ENCODE assay signal across 9 mouse cellular contexts in genomic region chr19:4213524-4213974, GRCm38 (mm10). TPM values are rescaled to one million over a fixed set of nuclear protein-coding genes. Genes with fewer than 3 reads are reported as not detected.
DNase-seq lines count a peak whose midpoint lies in the region; ATAC-seq and TF ChIP-seq lines count a peak whose summit lies in the region.
"Had no signal": no experiment of that assay in that cellular context is flagged by ENCODE, and none has a peak within 500 bp of the region (broad histone marks: within the 10 kb centered on the region; RNA-seq: fewer than 3 reads in every experiment).

No protein-coding gene starts in this region.

- DNase-seq in lung, adult 2 months, result no peak
- no peak for DNase-seq in lung, postnatal 14 days
- peak; percentile 72 to 78 for DNase-seq in adrenal gland, postnatal 36 days
- DNase-seq in right cerebral cortex, adult 2 months (ENCODE audit: low spot score in 2 of 2), result no peak
- DNase-seq in left cerebral cortex, postnatal 14 days (ENCODE audit: low spot score in 2 of 2), result no peak
- DNase-seq in gastrocnemius, postnatal 4 days (ENCODE audit: low spot score in 2 of 2), result no peak

- peak overlapping the region; percentile 96 for H3K27ac ChIP-seq in intestine, embryonic 16.5 days (ENCODE audit: low read length)
- peak overlapping the region; percentile 96 for H3K27ac ChIP-seq in lung, embryonic 16.5 days (ENCODE audit: low read length)

- no peak for TF ChIP-seq CTCF in lung, adult 2 months (IDR thresholded peaks at IDR 0.05; ENCODE audit: insufficient read depth, low read length)

- H3K9me3 ChIP-seq in intestine, embryonic 16.5 days (ENCODE audit: control insufficient read depth, low read length), result no peaks in the 10 kb centered on the region
- no peaks in the 10 kb centered on the region for H3K9me3 ChIP-seq in lung, embryonic 16.5 days (ENCODE audit: control insufficient read depth, low read length)

- ATAC-seq in intestine, embryonic 16.5 days, result peak; percentile 35
- peak; percentile 11; the same call in 1 of the 2 replicates for ATAC-seq in lung, embryonic 16.5 days (ENCODE audit: low read depth)

- peak overlapping the region; percentile 98 for H3K9ac ChIP-seq in intestine, embryonic 16.5 days (ENCODE audit: low read depth, low read length)
- H3K9ac ChIP-seq in lung, embryonic 16.5 days (ENCODE audit: low read length), result peak overlapping the region; percentile 92

- 11% methylated on average over 9 of the region's 9 CpGs for WGBS in lung, adult 2 months
- WGBS in intestine, embryonic 16.5 days, result 9% methylated on average over 9 of the region's 9 CpGs
- 10% methylated on average over 9 of the region's 9 CpGs for WGBS in lung, embryonic 16.5 days

- intact Hi-C loops in left cerebral cortex, postnatal 14 days (cut with DNase I), result no loop called here

- H3K4me1 ChIP-seq in lung, adult 2 months (ENCODE audit: control insufficient read depth, insufficient read depth, low read length), result peaks cover 19% of the 10 kb centered on the region
- peaks cover 48% of the 10 kb centered on the region for H3K4me1 ChIP-seq in intestine, embryonic 16.5 days (ENCODE audit: control insufficient read depth, insufficient read depth, low read length)
- H3K4me1 ChIP-seq in lung, embryonic 16.5 days (replicated peaks; ENCODE audit: control insufficient read depth, insufficient read depth, low read length), result peaks cover 40% of the 10 kb centered on the region

- H3K4me2 ChIP-seq in intestine, embryonic 16.5 days (ENCODE audit: low read depth, low read length), result peak overlapping the region; percentile 96
- peak overlapping the region; percentile 94 for H3K4me2 ChIP-seq in lung, embryonic 16.5 days (ENCODE audit: low read depth, low read length)

- no peak; the same call in 1 of the 2 replicates for TF ChIP-seq POLR2A in lung, adult 2 months (IDR thresholded peaks at IDR 0.05; ENCODE audit: borderline replicate concordance, extremely low read depth, low read depth, low read length)

- no peaks in the 10 kb centered on the region for H3K27me3 ChIP-seq in intestine, embryonic 16.5 days (replicated peaks; ENCODE audit: control insufficient read depth, insufficient read depth, low read length)
- H3K27me3 ChIP-seq in lung, embryonic 16.5 days (ENCODE audit: control insufficient read depth, insufficient read depth, low read depth, low read length), result no peaks in the 10 kb centered on the region

- no peaks in the 10 kb centered on the region for H3K36me3 ChIP-seq in intestine, embryonic 16.5 days (ENCODE audit: control insufficient read depth, insufficient read depth, low read length)
- no peaks in the 10 kb centered on the region for H3K36me3 ChIP-seq in lung, embryonic 16.5 days (ENCODE audit: control insufficient read depth, insufficient read depth, low read length)

- H3K4me3 ChIP-seq in lung, adult 2 months (replicated peaks; ENCODE audit: extremely low read depth, low read depth, low read length), result peak overlapping the region; percentile 63
- H3K4me3 ChIP-seq in intestine, embryonic 16.5 days (ENCODE audit: low read length), result peak overlapping the region; percentile 87
- peak overlapping the region; percentile 80 for H3K4me3 ChIP-seq in lung, embryonic 16.5 days (ENCODE audit: low read length)

RNA-seq across cellular contexts. Expression of gene Clcf1, which starts 0.5 kb away (rescaled TPM):
- 34.0 and 42.0 TPM in 2 replicates for polyA plus RNA-seq in lung, adult 2 months (2012; rRNA removed)
- 10 to 100 TPM in 1 of 2 experiments, 1 to 10 TPM in 1; 6.3 to 17.4 TPM for total RNA-seq in adrenal gland, postnatal 36 days (2021)
- 5.9 TPM in 2 replicates for polyA plus RNA-seq in intestine, embryonic 16.5 days (2015; fragmentation: Nextera tagmentation; extraction: Ambion mirVana)
- 4.8 and 6.1 TPM in 2 replicates for polyA plus RNA-seq in lung, embryonic 16.5 days (2015; fragmentation: Nextera tagmentation; extraction: Ambion mirVana)
- total RNA-seq in left cerebral cortex, postnatal 14 days (2021), result 1 to 10 TPM; 1.3 to 1.5 TPM
- 1 to 10 TPM; 1.6 to 2.7 TPM for total RNA-seq in gastrocnemius, postnatal 4 days (2021)

RNA-seq across cellular contexts. Expression of gene AC109138.7, which starts 0.6 kb away (rescaled TPM):
- not detected in 2 replicates for polyA plus RNA-seq in lung, adult 2 months (2012; rRNA removed)
- total RNA-seq in adrenal gland, postnatal 36 days (2021), result not detected
- polyA plus RNA-seq in intestine, embryonic 16.5 days (2015; fragmentation: Nextera tagmentation; extraction: Ambion mirVana), result not detected in 2 replicates
- not detected in 2 replicates for polyA plus RNA-seq in lung, embryonic 16.5 days (2015; fragmentation: Nextera tagmentation; extraction: Ambion mirVana)
- not detected for total RNA-seq in left cerebral cortex, postnatal 14 days (2021)
- not detected for total RNA-seq in gastrocnemius, postnatal 4 days (2021)
- polyA plus RNA-seq: brain, embryonic 14.5 days had no signal

RNA-seq across cellular contexts. Expression of gene Rad9a, which starts 12.1 kb away (rescaled TPM):
- 32.3 and 36.9 TPM in 2 replicates for polyA plus RNA-seq in lung, adult 2 months (2012; rRNA removed)
- 1 to 10 TPM; 7.6 TPM for total RNA-seq in adrenal gland, postnatal 36 days (2021)
- polyA plus RNA-seq in intestine, embryonic 16.5 days (2015; fragmentation: Nextera tagmentation; extraction: Ambion mirVana), result 31.7 and 34.2 TPM in 2 replicates
- 30.5 and 33.6 TPM in 2 replicates for polyA plus RNA-seq in lung, embryonic 16.5 days (2015; fragmentation: Nextera tagmentation; extraction: Ambion mirVana)
- total RNA-seq in left cerebral cortex, postnatal 14 days (2021), result 1 to 10 TPM; 6.4 to 9.0 TPM
- 1 to 10 TPM; 7.3 to 8.3 TPM for total RNA-seq in gastrocnemius, postnatal 4 days (2021)

RNA-seq across cellular contexts. Expression of gene Pold4, which starts 18.1 kb away (rescaled TPM):
- polyA plus RNA-seq in lung, adult 2 months (2012; rRNA removed), result 110 and 112 TPM in 2 replicates
- 10 to 100 TPM; 50.2 to 54.4 TPM for total RNA-seq in adrenal gland, postnatal 36 days (2021)
- 46.7 and 52.9 TPM in 2 replicates for polyA plus RNA-seq in intestine, embryonic 16.5 days (2015; fragmentation: Nextera tagmentation; extraction: Ambion mirVana)
- polyA plus RNA-seq in lung, embryonic 16.5 days (2015; fragmentation: Nextera tagmentation; extraction: Ambion mirVana), result 32.6 and 38.0 TPM in 2 replicates
- total RNA-seq in left cerebral cortex, postnatal 14 days (2021), result 10 to 100 TPM; 16.2 to 16.9 TPM
- 10 to 100 TPM; 31.4 to 34.3 TPM for total RNA-seq in gastrocnemius, postnatal 4 days (2021)

RNA-seq across cellular contexts. Expression of gene Ppp1ca, which starts 21.7 kb away (rescaled TPM):
- polyA plus RNA-seq in lung, adult 2 months (2012; rRNA removed), result 373 and 384 TPM in 2 replicates
- 100 to 1,000 TPM; 403 to 410 TPM for total RNA-seq in adrenal gland, postnatal 36 days (2021)
- polyA plus RNA-seq in intestine, embryonic 16.5 days (2015; fragmentation: Nextera tagmentation; extraction: Ambion mirVana), result 759 and 799 TPM in 2 replicates
- polyA plus RNA-seq in lung, embryonic 16.5 days (2015; fragmentation: Nextera tagmentation; extraction: Ambion mirVana), result 911 and 931 TPM in 2 replicates
- total RNA-seq in left cerebral cortex, postnatal 14 days (2021), result 100 to 1,000 TPM; 323 to 336 TPM
- 100 to 1,000 TPM; 432 to 472 TPM for total RNA-seq in gastrocnemius, postnatal 4 days (2021)

Comparison
In these comparisons a context has a peak if more than half of its experiments do, and no peak if none do; other contexts are left out.
1. DNase-seq: peak in adrenal gland, postnatal 36 days (2 of 2); none in lung, adult 2 months (single experiment), lung, postnatal 14 days (single experiment), right cerebral cortex, adult 2 months (0 of 2), left cerebral cortex, postnatal 14 days (0 of 2) and gastrocnemius, postnatal 4 days (0 of 2).
2. Peak in every context shown above with its lines, with median percentiles within 50 percentile points of each other: H3K4me3 ChIP-seq.